Mouse (Mus musculus) urinary bladder, adult 18-20 months (tissue): Measurements from ENCODE around the gene Hvcn1.
"Not testable (repeated sequence)": the region's sequence is repeated elsewhere in the genome, so short reads cannot be mapped to it uniquely, and the experiment has no call there.

ENCODE experiments used
- DNase-seq, 2 experiments: peaks; one replicate each; pipeline ENCODE4 v3.0.0; 2022; ENCODE audit warnings: low spot score in 2 of 2, mixed read lengths in 2 of 2

Gene Hvcn1

GRCm38 (mm10) chr5:122201904-122202303 is 4.7 kb upstream of the Hvcn1 start:
- no peak for DNase-seq

GRCm38 (mm10) chr5:122204180-122204579 is 2.4 kb upstream of the Hvcn1 start:
- no peak for DNase-seq

- no peak for DNase-seq
Observed at GRCm38 (mm10) chr5:122208909-122209308, 2.3 kb downstream of the Hvcn1 start.

- DNase-seq: peak in 1 of 2 experiments; percentile 23
Observed at GRCm38 (mm10) chr5:122209591-122210368, 3.2 kb downstream of the Hvcn1 start.

GRCm38 (mm10) chr5:122210890-122211289 is 4.3 kb downstream of the Hvcn1 start:
- no peak for DNase-seq

- DNase-seq: no peak
Observed at GRCm38 (mm10) chr5:122212125-122212524, 5.5 kb downstream of the Hvcn1 start.

GRCm38 (mm10) chr5:122212820-122213219 is 6.2 kb downstream of the Hvcn1 start:
- not testable (repeated sequence) for DNase-seq

GRCm38 (mm10) chr5:122213861-122214260 is 7.3 kb downstream of the Hvcn1 start:
- no peak for DNase-seq

GRCm38 (mm10) chr5:122217636-122218035 is 11.0 kb downstream of the Hvcn1 start:
- no peak for DNase-seq

- no peak for DNase-seq
Observed at GRCm38 (mm10) chr5:122218109-122218905, 11.7 kb downstream of the Hvcn1 start.

GRCm38 (mm10) chr5:122218928-122219327 is 12.3 kb downstream of the Hvcn1 start:
- DNase-seq: no peak

GRCm38 (mm10) chr5:122219655-122220629 is 13.3 kb downstream of the Hvcn1 start:
- no peak for DNase-seq

- no peak for DNase-seq
Observed at GRCm38 (mm10) chr5:122221085-122221484, 14.5 kb downstream of the Hvcn1 start.

GRCm38 (mm10) chr5:122224291-122224690 is 17.7 kb downstream of the Hvcn1 start:
- no peak for DNase-seq

GRCm38 (mm10) chr5:122228271-122228765 is 21.7 kb downstream of the Hvcn1 start:
- no peak for DNase-seq

- no peak for DNase-seq
Observed at GRCm38 (mm10) chr5:122228772-122229171, 22.2 kb downstream of the Hvcn1 start.

GRCm38 (mm10) chr5:122230816-122231215 is 24.2 kb downstream of the Hvcn1 start:
- DNase-seq: no peak

- DNase-seq: no peak
Observed at GRCm38 (mm10) chr5:122231431-122231830, 24.8 kb downstream of the Hvcn1 start.

- no peak for DNase-seq
Observed at GRCm38 (mm10) chr5:122232004-122232403, 25.4 kb downstream of the Hvcn1 start.

- no peak for DNase-seq
Observed at GRCm38 (mm10) chr5:122233077-122233581, 26.5 kb downstream of the Hvcn1 start.

GRCm38 (mm10) chr5:122233695-122234094 is 27.1 kb downstream of the Hvcn1 start:
- DNase-seq: no peak
